Mouse (Mus musculus) heart, adult 9 months (tissue): ENCODE measurements around the gene Efna2.

Experiments
- DNase-seq, 2 experiments: peaks; one replicate each; pipeline ENCODE4 v3.0.0; 2022; ENCODE audit warnings: low spot score in 2 of 2

The Efna2 gene

DNA sequence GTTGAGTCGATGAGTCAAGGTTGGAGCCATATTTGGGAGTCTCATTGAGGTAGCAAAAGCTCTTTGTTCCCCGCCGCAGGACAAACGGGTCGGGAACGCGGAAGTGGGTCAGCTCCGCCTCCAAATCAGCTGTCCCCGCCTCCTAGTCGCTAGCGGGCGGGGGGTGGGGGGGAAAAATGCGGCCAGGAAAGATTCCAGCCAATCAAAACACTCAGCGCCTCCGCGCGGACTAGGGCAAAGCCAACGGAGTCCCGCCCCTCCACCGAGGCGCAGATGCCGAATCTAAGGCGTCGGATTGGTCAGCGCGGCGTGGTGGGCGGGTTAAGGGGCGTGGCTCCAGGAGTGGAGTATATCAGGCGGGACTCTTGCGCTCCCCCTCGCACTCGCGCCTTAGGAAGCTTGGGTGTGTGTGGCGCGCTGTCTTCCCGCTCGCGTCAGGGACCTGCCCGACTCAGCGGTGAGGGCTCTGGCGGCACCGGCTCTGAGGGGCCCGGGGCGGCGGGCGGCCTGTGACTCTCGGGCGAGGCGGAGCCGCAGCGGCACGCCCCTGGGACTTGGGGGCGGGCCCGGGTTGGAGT lies 11.7 kb upstream of the Efna2 start:
- DNase-seq = peak; percentile 98

DNA sequence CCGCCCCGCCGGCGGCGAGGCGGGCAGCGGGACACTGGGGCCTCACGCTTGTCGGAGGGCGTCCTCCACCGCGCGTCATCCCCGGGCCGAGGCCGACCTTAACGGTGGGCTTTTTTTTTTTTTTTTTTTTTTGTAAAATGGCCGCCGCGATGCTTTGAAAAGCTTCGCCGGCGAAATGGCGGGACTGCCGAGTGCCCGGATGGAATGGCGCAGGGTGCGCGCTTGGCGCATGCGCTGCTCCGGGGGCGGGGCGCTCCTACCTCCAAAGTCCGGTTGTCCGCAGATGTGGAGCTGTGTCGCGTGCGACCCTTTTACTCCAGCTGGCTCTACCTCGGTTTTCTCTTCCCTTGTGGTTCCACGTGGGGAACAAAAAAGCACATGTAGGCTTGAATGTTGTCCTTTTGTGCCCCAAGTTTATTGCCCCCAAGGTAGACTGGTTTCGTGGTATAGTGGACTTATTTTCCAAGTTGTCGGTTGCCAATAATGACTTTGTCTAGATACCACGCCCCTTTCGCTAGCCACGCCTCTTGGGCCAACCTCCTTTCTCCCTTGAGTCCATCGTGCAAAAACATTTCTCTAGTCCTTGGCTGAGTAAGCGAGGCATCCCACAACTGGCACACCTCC lies 11.1 kb upstream of the Efna2 start:
- peak; percentile 88 to 94 for DNase-seq

DNA sequence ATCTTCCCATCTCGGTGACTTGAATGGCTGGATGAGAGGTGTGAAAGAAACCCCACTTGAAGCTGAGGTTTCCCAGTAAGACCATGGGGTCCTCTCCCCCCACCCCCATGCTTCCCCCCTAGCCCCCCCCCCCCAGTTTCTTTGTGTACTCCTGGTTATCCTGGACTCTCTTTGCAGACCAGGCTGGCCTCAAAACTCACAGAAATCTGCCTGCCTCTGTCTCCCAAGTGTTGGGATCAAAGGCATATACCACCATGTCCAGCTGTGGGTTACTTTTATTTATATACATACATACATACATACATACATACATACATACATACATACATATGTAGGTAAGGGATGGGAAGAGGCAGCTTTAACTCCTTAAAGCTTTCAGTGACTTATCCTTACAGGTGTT lies 10.2 kb upstream of the Efna2 start:
- DNase-seq = no peak

DNA sequence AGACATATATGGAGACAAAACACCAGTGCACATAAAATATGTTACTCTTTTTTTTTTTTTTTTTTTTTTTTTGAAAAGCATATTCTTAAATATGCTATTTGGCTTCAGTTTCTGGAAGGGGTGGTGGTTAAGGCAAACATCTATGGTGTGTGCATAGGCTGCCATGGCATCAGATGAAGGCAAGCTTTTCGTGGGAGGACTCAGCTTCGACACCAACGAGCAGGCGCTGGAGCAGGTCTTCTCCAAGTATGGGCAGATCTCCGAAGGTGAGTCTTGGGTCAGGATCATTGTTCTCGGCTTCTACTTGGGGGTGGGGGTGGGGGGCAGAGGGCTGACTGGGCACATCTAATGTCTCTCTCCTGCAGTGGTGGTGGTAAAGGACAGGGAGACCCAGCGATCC lies 9.6 kb upstream of the Efna2 start:
- no peak for DNase-seq

DNA sequence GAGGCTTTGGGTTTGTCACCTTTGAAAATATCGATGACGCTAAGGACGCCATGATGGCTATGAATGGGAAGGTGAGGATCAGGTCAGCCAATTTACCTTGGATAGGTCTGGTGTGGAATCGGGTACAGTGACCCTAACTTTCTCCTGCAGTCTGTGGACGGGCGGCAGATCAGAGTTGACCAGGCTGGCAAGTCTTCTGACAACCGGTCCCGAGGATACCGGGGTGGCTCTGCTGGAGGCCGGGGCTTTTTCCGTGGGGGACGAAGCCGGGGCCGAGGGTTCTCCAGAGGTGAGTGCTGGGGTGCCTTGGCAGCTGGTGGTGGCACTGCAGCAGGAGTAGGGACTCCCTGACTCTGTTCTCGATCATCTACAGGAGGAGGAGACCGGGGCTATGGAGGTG lies 9.2 kb upstream of the Efna2 start:
- peak in 1 of 2 experiments; percentile 17 for DNase-seq

DNA sequence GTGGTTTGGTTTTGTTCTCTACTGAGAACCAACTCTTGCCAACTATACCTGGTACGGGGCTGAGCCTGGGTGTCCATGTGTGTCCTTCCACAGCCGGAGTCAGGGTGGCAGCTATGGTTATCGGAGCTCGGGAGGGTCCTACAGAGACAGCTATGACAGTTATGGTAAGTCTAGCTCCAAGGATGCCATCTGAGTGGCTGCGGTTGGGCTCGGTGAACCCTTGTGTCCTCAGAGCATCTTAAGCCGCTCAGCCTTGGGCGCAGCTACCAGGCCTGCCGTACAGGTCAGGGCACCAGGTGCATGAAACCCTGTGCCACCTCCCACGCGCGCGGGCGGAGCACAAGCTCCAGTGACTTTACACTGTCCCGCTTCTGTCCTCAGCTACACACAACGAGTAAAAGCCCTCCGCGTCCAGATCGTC lies 8.7 kb upstream of the Efna2 start:
- DNase-seq = peak in 1 of 2 experiments; percentile 17

DNA sequence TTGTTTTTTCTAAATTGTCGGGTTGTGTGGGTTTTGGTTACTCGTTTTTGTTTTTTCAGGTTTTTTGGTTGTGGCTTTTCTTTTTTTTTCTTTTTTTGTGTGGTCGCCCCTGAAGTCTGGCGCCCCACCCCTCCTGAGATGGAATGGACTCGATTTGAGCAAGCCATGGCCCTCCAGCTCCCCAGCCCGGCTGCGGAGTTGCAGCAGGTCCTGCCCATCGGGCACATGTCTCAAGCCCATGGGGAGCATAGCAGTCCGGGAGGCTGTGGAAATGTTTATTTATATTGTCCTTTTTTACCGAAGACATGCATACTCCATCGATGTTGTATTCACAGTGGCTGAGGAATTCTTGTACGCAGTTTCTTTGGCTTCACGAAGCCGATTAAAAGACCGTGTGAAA lies 8.0 kb upstream of the Efna2 start:
- DNase-seq = no peak

DNA sequence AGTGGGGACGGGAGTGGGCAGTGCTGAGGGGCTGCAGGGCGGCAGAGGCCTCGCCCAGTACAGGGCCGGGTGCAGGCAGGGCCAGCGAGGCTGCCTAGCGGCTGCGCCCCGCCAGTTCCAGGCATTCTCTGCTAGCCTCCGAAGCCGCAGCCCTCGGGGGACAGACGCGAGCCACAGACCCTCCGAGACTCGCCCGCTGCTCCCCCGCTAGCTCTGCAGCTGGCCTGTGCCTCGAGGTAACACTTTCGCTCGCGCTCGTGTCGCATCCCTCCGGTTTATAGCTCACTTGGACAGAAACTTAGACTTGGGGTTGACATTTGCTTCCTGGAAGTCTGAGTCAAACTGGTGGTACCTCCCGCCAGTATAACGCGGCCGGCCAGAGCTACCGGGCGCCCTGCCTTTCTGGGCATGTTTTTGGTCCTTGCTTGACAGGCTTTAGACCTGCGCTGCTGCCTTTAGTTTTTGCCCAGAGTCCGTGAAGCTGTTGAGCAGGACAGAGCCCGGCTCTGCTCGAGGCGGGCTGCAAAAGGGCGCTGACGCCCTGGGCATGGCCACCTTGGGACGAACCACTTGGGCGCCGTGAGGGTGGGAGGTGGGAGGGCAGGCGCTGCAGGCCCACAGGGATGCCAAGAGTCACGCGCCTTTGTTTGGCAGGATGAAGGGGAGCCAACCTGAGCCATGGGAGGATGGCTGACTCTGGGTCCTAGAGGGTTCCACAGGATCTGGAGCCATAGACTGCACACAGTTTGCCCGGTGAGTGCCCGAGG lies 7.3 kb upstream of the Efna2 start:
- DNase-seq = peak in 1 of 2 experiments; percentile 49

DNA sequence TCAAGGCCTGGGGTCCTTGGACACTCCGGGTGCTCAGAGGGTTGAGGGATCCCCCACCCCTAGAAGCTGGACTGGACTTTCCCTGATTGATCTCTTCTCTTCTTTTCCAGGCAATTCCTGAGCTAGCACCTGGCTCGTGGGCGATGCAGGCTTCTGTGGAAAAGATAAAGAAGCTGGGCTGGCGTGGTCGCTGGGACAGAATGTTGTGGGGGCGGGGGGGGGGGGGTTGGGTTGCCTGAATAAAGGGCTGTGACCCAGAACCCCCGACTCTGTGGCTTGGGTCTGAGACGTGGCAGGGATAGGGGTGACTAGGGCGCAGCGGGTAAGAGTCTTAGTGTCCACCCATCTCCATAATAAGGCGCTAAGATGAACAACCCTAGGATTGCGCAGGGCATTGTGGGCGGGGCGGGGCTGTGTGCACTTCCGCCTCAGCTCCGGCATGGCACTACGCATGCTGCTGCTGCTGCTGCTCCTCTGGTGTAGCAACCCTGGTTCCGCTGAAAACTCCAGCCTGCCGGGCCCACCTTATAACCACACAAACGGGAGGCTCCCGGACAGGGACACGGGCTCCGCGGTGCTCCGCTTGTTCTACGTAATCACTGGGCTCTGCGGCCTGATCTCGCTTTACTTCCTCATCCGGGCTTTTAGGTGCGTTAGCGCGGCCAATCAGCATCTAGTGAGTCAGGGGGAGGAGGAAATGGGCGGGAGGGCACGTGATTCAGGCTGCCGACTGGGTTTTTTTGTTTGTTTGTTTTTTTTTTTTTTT lies 6.6 kb upstream of the Efna2 start, which contains the start of gene 1600002K03Rik:
1600002K03Rik (plus strand) TSS at position 418 of the 766 bp plus-strand sequence.
- peak; percentile 94 to 95 for DNase-seq

DNA sequence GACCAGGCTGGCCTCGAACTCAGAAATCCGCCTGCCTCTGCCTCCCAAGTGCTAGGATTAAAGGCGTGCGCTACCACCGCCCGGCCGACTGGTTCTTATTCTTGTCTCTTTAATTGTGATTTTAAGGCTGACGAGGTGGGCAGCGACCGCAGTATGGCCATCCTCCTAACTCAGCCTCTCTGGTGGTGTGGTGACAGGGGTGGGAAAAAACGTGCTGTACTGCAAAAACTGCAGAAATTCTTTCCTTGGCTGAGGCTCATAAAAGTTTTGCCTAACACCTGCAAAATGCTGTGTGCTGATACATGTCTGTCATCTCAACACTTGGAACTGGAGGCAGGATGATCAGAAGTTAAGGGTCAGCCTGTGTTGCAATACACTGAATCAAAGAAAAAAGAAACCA lies 5.9 kb upstream of the Efna2 start:
- DNase-seq = peak in 1 of 2 experiments; percentile 45

DNA sequence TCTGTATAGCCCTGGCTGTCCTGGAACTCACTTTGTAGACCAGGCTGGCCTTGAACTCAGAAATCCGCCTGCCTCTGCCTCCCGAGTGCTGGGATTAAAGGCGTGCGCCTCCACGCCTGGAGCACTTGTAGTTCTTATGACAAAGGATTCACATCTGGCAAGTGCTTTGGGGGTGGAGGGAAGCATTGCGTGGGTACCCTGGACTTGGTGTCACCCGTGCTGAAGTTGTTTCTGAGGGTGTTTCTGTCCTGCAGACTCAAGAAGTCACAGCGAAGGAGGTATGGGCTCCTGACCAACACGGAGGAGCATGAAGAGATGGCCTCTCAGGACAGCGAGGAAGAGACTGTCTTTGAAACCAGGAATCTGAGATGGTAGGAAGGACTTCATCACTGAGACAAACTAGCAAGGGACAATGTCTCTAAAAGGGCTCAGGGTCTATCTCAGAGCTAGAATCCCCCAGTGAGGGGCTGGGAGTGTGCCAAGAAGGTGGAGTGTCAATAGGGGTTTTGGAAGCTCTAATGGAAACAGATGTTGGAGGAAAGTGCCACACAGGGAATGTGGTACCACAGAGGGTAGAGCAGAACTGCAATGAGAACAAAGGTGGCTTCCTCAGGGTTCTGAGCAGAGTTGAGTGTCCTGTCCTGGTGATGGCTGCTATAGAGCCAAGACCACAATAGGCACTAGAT lies 5.2 kb upstream of the Efna2 start:
- DNase-seq = peak in 1 of 2 experiments; percentile 19

DNA sequence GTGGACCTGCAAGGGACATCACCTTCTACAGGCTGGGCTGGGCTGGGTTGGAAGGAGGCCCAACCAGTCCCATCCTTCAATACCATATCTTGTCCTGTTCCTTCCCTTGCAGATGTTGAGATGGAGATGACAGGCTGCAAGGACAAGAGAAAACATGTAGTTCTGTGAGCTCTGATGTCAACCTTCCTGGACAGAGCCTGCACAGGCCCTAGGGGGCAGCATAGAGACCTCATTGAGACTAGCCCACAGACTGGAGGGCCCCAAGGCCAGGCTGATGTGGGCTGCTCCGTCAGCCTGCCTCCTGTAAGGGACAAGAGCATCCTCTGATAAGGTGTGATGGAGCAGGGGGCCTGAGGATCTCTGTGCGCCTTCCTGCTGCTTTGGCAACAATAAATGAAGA lies 4.6 kb upstream of the Efna2 start:
- DNase-seq = peak in 1 of 2 experiments; percentile 13

DNA sequence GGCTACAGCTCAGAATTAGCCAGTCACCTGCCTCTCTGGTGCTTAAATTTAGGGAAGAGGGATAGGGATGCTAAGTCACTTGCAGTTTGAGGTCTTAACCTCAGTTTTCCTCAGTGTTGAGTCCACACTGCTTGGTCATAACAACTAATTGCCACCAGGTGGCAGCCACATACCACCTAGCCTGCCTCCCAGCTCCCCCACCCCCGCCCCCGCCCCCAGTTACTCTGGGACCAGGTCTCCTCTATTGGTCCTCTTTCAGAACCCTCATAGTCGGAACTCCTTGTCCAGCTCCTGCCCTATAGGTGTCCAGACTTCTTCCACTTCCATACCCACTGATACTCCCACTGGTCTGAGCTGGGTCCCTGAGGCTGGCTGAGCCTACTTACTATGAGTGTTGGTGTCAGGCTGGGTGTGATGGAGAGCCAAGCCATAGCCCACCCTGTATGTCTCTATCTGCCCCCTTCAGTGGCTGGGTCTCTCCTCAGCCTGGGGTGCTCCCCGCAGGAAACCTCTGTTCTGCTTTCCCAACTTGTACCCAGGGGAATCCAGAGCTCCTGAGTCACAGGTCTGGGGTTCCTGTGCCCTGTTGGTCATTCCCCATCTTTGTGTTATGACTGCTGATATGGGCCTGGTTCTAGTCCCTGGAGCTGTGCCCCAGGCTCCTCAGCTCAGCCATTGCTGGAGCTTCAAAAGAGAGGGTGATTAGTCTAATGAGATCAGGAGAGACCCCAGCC lies 3.6 kb upstream of the Efna2 start:
- peak in 1 of 2 experiments; percentile 28 for DNase-seq

DNA sequence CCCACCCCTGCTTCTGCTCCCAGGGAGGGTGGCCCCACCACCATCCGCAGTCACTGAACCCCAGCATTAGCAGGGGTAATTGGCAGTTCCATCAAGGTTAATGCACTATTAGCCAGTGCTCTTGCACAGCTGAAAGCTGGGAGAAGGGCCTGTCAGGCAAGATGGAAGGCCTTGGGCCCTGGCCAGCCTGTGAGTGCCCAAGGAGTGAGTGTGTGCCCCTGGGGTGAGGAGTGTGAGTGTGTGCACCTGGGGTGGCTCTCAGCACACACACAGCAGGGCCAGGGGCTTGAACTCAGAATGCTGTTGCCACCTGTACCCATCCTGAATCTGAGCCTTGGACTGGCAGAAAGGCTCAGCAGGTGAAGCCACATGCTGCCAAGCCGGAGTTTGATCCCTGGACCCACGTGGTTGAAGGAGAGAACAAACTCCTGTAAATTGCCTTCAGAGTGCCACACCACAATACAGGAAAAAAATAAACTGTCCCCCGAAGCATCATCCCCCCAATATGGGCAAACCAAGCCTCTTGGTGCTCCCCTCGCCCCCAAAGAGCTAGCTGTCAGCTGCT lies 2.9 kb upstream of the Efna2 start:
- DNase-seq = no peak

DNA sequence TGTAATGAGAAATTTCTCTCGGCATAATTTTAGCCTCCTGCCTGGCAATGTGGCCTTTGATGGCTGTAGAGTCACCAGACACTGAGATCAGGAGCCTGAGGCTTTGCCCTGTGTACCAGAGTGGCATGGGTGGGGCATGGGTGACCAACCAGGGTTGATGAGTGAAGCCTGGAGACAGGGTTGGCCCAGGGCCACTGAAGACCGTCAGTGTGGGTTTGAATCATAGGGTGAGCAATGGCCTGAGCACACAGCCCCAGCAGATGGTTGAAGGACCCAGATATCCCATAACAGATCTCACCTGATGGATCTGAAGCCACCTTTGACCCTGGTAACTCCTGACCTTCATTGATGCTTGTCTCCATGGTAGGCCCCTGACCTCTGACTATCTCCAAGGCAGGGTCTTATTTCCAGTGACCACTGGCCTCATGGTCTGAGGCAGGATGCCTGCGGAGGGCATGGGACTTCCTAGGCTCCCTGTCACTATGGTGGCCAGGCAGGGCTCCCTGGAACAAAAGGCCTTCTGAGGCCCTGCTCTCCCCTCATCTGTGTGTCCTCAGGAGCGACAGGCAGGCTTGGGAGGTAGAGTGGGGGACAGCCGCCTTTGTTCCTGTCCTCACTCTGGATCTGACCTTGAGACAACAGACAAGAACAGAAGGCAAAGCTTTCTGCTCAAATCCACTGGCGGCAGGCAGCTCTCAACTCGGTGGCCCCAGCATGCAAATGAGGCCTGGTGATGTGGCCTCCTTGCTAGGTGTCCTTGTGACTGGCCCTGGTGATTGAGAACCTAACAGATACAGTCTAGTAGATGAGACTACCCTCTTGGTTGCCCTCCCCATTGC lies 1.6 kb upstream of the Efna2 start:
- no peak for DNase-seq

DNA sequence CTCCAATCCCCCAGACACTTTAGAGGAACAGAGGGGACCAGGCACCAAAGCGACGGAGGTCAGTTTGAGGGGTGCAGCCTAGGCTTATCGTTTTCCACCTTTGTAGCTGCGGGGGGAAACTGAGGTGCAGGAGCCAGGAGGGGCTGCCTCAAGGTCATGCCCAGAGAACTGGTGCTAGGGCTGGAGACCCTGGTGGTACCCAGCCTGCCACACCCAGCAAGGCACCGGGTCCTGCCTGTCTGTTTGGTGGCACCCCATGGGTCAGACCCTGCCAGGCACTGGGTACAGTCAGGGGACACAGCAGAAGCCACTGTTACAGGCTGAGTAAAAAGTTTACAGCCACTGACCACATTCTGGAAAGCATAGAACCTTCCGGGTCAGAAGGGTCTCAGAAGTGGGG lies 1.0 kb downstream of the Efna2 start:
- no peak for DNase-seq

DNA sequence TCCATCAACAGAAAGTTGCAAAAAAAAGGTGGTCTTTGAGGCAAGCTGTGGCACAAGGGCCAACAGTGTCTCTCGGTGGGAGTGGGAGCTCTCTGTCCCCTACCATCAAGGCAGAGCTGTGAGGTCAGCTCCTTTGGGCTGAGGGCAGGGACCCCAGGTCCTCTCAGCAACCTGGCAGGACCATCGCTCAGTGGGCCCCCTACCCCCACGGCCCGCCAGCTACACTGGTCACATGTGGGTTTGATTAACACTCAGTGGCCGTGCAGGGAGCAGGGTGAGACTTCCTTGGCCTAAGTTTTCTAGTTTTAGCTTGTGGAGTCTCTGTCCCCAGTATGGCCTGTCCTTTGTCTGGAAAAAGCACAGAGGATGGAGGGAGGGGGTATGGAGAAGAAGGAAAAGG lies 1.5 kb downstream of the Efna2 start:
- no peak for DNase-seq

DNA sequence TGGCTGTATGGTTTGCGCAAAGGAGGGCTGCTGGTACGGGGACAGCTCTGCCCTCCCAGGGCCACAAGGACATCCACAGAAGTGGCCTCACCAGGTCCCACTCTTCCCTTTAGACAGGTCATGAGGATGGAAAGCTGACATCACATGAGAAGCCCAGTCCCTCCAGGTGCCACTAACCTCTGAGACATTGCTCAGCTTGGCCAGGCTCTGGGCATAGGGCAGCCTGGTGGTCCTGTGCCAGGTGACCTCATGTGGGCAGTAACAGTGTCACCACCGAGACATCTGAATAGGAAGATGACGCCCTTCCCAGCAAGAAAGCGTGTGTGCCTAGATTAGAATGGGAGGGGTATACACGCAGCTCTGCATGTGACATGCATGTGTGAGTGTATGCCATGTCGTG lies 3.3 kb downstream of the Efna2 start:
- DNase-seq = no peak

DNA sequence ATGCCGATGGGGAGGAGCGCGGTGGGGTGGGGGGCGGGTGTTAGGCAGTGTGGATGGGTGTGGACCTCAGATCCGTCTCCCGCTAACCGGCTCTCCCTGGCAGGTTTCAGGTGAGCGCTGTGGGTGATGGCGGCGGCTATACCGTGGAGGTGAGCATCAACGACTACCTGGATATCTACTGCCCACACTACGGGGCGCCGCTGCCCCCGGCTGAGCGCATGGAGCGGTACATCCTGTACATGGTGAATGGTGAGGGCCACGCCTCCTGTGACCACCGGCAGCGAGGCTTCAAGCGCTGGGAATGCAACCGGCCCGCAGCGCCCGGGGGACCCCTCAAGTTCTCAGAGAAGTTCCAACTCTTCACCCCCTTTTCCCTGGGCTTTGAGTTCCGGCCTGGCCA lies 7.4 kb downstream of the Efna2 start:
- no peak for DNase-seq

DNA sequence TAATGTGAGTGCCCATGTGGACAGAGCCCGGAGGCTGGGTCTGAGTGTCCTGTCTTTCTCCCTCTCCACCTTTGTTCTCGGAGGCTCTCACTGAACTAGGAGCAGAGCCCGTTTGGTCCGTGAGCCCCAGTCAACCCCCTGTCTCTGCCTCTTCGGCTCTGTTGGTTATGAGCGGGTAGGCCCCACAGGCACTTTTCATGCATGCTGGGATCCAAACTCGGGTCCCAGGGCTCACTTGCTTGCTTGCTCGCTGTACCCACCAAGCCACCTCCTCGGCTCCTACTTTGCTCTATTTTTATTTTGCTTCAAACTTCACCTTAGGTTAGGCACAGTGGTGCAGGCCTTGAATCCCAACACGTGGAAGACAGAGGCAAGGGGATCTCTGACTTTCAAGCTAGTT lies 8.5 kb downstream of the Efna2 start:
- no peak for DNase-seq
